Mouse (Mus musculus): ENCODE data around the gene Ncor2.

DNA sequence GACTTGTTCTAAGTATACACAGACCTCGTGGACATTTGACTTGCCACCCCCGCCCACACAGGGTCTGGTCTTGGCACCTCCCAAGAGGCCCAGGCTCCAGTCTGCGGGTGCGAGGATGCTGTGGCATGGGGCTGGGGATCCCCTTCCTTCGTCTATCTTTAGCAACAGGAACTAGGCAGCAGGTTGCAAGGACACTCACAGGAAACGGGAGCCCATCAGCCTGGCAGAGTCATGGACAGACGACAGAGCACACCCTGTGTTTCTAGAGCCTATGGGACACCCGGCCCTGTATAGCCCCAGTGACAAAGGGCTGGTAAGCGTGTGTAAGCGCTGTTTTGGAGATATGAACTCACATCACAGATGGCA lies 126.8 kb downstream of the Ncor2 start:
- TF ChIP-seq CTCF (conservative IDR thresholded peaks at IDR 0.05; ENCODE audit: low read length) (no peak), NANOG (IDR thresholded peaks at IDR 0.05; ENCODE audit: borderline replicate concordance, low read length) (no peak), POU5F1 (IDR thresholded peaks at IDR 0.05; ENCODE audit: borderline replicate concordance, low read length) (no peak)
